Mouse (Mus musculus): ENCODE results near the gene Zfp661. TPM values are rescaled to one million over a fixed set of nuclear protein-coding genes. Genes with fewer than 3 reads are reported as not detected.
A peak's percentile ranks its signal among the peaks of the same experiment; 100 is the strongest.

Zfp661 gene
- polyA plus RNA-seq, 1 experiment from 2014 or later = 10.2 TPM

- Histone ChIP-seq H3K9ac (replicated peaks; ENCODE audit: low read length) (peak overlapping the region; percentile 86), H3K4me1 (ENCODE audit: control insufficient read depth, insufficient read depth, low read length) (peaks cover 21% of the 10 kb centered on the region), H3K27me3 (ENCODE audit: control insufficient read depth, insufficient read depth, low read length) (no peaks in the 10 kb centered on the region), H3K4me2 (ENCODE audit: low read length) (peak overlapping the region; percentile 82), H3K4me3 (replicated peaks; ENCODE audit: low read depth, low read length) (peak overlapping the region; percentile 95), H3K36me3 (ENCODE audit: control insufficient read depth, insufficient read depth, low read length) (peaks cover 13% of the 10 kb centered on the region), H3K27ac (replicated peaks; ENCODE audit: low read depth, low read length) (peak overlapping the region; percentile 95), H3K9me3 (ENCODE audit: control insufficient read depth, low read length) (no peaks in the 10 kb centered on the region)
- no peak for ATAC-seq (ENCODE audit: low FRiP score, low TSS enrichment)
- no peak for DNase-seq
- under 1% methylated on average over 22 of the region's 22 CpGs for WGBS
These were observed 585 bp upstream of the Zfp661 start for GRCm38 (mm10) chr2:127587514-127587844.

GRCm38 (mm10) chr2:127584436-127584858 is 2.4 kb downstream of the Zfp661 start:
- H3K27me3 ChIP-seq (ENCODE audit: control insufficient read depth, insufficient read depth, low read length) = no peaks in the 10 kb centered on the region
- H3K4me3 ChIP-seq (replicated peaks; ENCODE audit: low read depth, low read length) = peak overlapping the region; percentile 67
- peaks cover 21% of the 10 kb centered on the region for H3K4me1 ChIP-seq (ENCODE audit: control insufficient read depth, insufficient read depth, low read length)
- under 1% methylated on average over 24 of the region's 24 CpGs for WGBS
- no peaks in the 10 kb centered on the region for H3K9me3 ChIP-seq (ENCODE audit: control insufficient read depth, low read length)
- ATAC-seq (ENCODE audit: low FRiP score, low TSS enrichment) = peak; percentile 87
- peak overlapping the region; percentile 62 for H3K9ac ChIP-seq (replicated peaks; ENCODE audit: low read length)
- peak; percentile 98 for DNase-seq
- H3K36me3 ChIP-seq (ENCODE audit: control insufficient read depth, insufficient read depth, low read length) = peaks cover 4% of the 10 kb centered on the region; the same call in 1 of the 2 replicates
- H3K4me2 ChIP-seq (ENCODE audit: low read length) = peak overlapping the region; percentile 64
- H3K27ac ChIP-seq (replicated peaks; ENCODE audit: low read depth, low read length) = peak overlapping the region; percentile 49; the same call in 1 of the 2 replicates

- no peak for DNase-seq
- Histone ChIP-seq H3K4me3 (replicated peaks; ENCODE audit: low read depth, low read length) (no peak overlapping the region), H3K36me3 (ENCODE audit: control insufficient read depth, insufficient read depth, low read length) (peaks cover 23% of the 10 kb centered on the region), H3K27me3 (ENCODE audit: control insufficient read depth, insufficient read depth, low read length) (no peaks in the 10 kb centered on the region), H3K27ac (replicated peaks; ENCODE audit: low read depth, low read length) (no peak overlapping the region), H3K4me2 (ENCODE audit: low read length) (no peak overlapping the region), H3K4me1 (ENCODE audit: control insufficient read depth, insufficient read depth, low read length) (no peaks in the 10 kb centered on the region), H3K9me3 (ENCODE audit: control insufficient read depth, low read length) (peaks cover 4% of the 10 kb centered on the region; the same call in 1 of the 2 replicates), H3K9ac (replicated peaks; ENCODE audit: low read length) (no peak overlapping the region)
- ATAC-seq (ENCODE audit: low FRiP score, low TSS enrichment) = no peak
- WGBS = 79% methylated on average over 1 of the region's 1 CpGs
These were observed 13.6 kb downstream of the Zfp661 start for GRCm38 (mm10) chr2:127573322-127573721.

- no peak overlapping the region for H3K27ac ChIP-seq (replicated peaks; ENCODE audit: low read depth, low read length)
- WGBS = 9% methylated on average over 18 of the region's 18 CpGs
- no peaks in the 10 kb centered on the region for H3K9me3 ChIP-seq (ENCODE audit: control insufficient read depth, low read length)
- no peaks in the 10 kb centered on the region for H3K27me3 ChIP-seq (ENCODE audit: control insufficient read depth, insufficient read depth, low read length)
- peak overlapping the region; percentile 26 for H3K4me3 ChIP-seq (replicated peaks; ENCODE audit: low read depth, low read length)
- ATAC-seq (ENCODE audit: low FRiP score, low TSS enrichment) (peak; percentile 99), DNase-seq (peak; percentile 96)
- no peaks in the 10 kb centered on the region for H3K36me3 ChIP-seq (ENCODE audit: control insufficient read depth, insufficient read depth, low read length)
- H3K4me2 ChIP-seq (ENCODE audit: low read length) = peak overlapping the region; percentile 53
- peak overlapping the region; percentile 21; the same call in 1 of the 2 replicates for H3K9ac ChIP-seq (replicated peaks; ENCODE audit: low read length)
- H3K4me1 ChIP-seq (ENCODE audit: control insufficient read depth, insufficient read depth, low read length) = 0 out of 2 replicates have a peak, but pooled peaks cover 4% of the 10 kb centered on the region
These were observed 27.6 kb downstream of the Zfp661 start for GRCm38 (mm10) chr2:127559070-127559966.

- Histone ChIP-seq H3K27ac (replicated peaks; ENCODE audit: low read depth, low read length) (no peak overlapping the region), H3K4me2 (ENCODE audit: low read length) (no peak overlapping the region), H3K4me1 (ENCODE audit: control insufficient read depth, insufficient read depth, low read length) (no peaks in the 10 kb centered on the region), H3K36me3 (ENCODE audit: control insufficient read depth, insufficient read depth, low read length) (no peaks in the 10 kb centered on the region), H3K4me3 (replicated peaks; ENCODE audit: low read depth, low read length) (no peak overlapping the region), H3K9ac (replicated peaks; ENCODE audit: low read length) (no peak overlapping the region), H3K27me3 (ENCODE audit: control insufficient read depth, insufficient read depth, low read length) (no peaks in the 10 kb centered on the region), H3K9me3 (ENCODE audit: control insufficient read depth, low read length) (no peaks in the 10 kb centered on the region)
- peak; percentile 51 for DNase-seq
- no peak for ATAC-seq (ENCODE audit: low FRiP score, low TSS enrichment)
- WGBS = 62% methylated on average over 5 of the region's 5 CpGs
These were observed 35.8 kb downstream of the Zfp661 start for GRCm38 (mm10) chr2:127551078-127551477.

DNA sequence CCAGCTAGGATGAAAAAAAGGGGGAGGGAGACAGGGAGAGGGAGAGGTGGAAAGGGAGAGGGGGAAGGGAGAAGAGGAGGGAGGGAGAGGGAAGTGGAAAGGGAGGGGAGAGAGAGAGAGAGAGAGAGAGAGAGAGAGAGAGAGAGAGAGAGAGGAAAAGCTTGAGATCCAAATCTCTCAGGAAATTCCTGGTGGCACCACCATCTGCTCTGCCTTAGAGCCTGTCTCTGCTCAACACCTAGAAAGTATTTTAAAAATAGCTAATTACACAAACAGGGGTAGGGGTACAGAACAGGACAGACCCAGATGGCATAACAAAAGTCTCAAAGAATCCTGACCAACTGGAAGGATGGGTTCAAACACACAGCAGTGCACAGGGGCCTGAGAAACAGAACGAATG is 36.4 kb downstream of the Zfp661 start:
- no peaks in the 10 kb centered on the region for H3K27me3 ChIP-seq (ENCODE audit: control insufficient read depth, insufficient read depth, low read length)
- H3K27ac ChIP-seq (replicated peaks; ENCODE audit: low read depth, low read length) = no peak overlapping the region
- WGBS = 72% methylated on average over 1 of the region's 1 CpGs
- H3K4me1 ChIP-seq (ENCODE audit: control insufficient read depth, insufficient read depth, low read length) = no peaks in the 10 kb centered on the region
- no peak for ATAC-seq (ENCODE audit: low FRiP score, low TSS enrichment)
- no peak overlapping the region for H3K9ac ChIP-seq (replicated peaks; ENCODE audit: low read length)
- H3K4me2 ChIP-seq (ENCODE audit: low read length) = no peak overlapping the region
- H3K36me3 ChIP-seq (ENCODE audit: control insufficient read depth, insufficient read depth, low read length) = no peaks in the 10 kb centered on the region
- H3K9me3 ChIP-seq (ENCODE audit: control insufficient read depth, low read length) = no peaks in the 10 kb centered on the region
- no peak overlapping the region for H3K4me3 ChIP-seq (replicated peaks; ENCODE audit: low read depth, low read length)
- DNase-seq = no peak

DNA sequence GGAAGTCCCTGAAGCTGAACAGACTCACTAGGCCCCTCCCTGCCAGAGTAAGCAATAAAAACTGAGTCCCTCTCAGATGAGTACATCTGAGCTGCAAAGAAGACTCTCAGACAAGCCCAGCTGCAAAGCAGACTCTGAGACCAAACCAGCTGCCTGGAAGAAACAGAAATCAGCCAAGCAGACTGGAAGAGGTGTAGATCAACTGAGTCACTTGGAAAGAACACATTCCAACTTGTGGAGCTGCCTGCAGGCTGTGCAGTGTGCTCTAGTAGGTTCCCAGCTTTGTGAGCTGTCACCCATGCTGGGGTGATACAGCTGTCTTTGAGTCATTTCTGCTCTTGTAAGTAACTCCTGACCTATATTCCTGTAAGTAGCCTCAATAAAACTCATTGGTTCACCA is 37.2 kb downstream of the Zfp661 start:
- no peak for DNase-seq
- H3K27ac ChIP-seq (replicated peaks; ENCODE audit: low read depth, low read length) = no peak overlapping the region
- H3K9ac ChIP-seq (replicated peaks; ENCODE audit: low read length) = no peak overlapping the region

DNA sequence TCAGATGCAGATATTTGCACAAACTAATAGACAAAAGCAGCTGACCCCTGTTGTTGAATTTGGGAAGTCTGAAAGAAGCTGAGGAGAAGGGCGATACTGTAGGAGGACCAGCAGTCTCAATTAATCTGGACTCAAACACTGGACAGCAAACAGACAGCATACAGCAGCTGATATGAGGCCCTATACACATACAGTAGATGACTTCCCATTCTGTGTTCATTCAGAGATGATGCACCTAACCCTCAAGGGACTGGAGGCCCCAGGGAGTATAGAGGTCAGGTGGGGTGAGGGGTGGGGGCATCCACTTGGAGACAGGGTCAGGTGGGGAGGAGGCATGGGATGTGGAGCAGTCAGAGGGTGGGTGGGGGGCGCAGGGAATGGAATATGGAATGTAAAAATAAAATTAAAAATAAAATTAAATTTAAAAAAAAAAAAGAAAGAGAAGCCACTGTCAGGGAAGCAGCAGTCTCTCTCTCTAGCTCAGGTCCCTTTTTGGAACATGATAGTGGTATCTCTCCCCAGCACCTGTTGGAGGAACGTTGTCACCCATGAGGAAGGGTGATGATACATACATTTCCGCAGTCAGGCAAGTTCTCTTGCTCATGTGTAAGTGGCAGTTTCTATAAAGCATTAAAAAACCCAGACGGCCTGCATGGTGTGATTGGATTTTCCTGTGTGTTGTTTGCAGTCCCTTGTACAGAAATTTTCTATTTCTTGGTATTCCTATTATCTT is 38.4 kb downstream of the Zfp661 start:
- Histone ChIP-seq H3K9me3 (ENCODE audit: control insufficient read depth, low read length) (no peaks in the 10 kb centered on the region), H3K4me1 (ENCODE audit: control insufficient read depth, insufficient read depth, low read length) (no peaks in the 10 kb centered on the region), H3K4me3 (replicated peaks; ENCODE audit: low read depth, low read length) (no peak overlapping the region), H3K36me3 (ENCODE audit: control insufficient read depth, insufficient read depth, low read length) (no peaks in the 10 kb centered on the region), H3K4me2 (ENCODE audit: low read length) (no peak overlapping the region), H3K27ac (replicated peaks; ENCODE audit: low read depth, low read length) (no peak overlapping the region), H3K27me3 (ENCODE audit: control insufficient read depth, insufficient read depth, low read length) (no peaks in the 10 kb centered on the region), H3K9ac (replicated peaks; ENCODE audit: low read length) (no peak overlapping the region)
- no peak for ATAC-seq (ENCODE audit: low FRiP score, low TSS enrichment)
- WGBS = 79% methylated on average over 5 of the region's 5 CpGs
- no peak for DNase-seq

More for the DNA sequence above, 37.2 kb downstream of the Zfp661 start:
- no peak overlapping the region for H3K4me2 ChIP-seq (ENCODE audit: low read length)
- H3K9me3 ChIP-seq (ENCODE audit: control insufficient read depth, low read length) = no peaks in the 10 kb centered on the region
- no peak for ATAC-seq (ENCODE audit: low FRiP score, low TSS enrichment)
- no peaks in the 10 kb centered on the region for H3K4me1 ChIP-seq (ENCODE audit: control insufficient read depth, insufficient read depth, low read length)
- no peak overlapping the region for H3K4me3 ChIP-seq (replicated peaks; ENCODE audit: low read depth, low read length)
- no peaks in the 10 kb centered on the region for H3K36me3 ChIP-seq (ENCODE audit: control insufficient read depth, insufficient read depth, low read length)
- no peaks in the 10 kb centered on the region for H3K27me3 ChIP-seq (ENCODE audit: control insufficient read depth, insufficient read depth, low read length)

Measured in midbrain, embryonic 14.5 days (tissue).